In the genomic region with DNA sequence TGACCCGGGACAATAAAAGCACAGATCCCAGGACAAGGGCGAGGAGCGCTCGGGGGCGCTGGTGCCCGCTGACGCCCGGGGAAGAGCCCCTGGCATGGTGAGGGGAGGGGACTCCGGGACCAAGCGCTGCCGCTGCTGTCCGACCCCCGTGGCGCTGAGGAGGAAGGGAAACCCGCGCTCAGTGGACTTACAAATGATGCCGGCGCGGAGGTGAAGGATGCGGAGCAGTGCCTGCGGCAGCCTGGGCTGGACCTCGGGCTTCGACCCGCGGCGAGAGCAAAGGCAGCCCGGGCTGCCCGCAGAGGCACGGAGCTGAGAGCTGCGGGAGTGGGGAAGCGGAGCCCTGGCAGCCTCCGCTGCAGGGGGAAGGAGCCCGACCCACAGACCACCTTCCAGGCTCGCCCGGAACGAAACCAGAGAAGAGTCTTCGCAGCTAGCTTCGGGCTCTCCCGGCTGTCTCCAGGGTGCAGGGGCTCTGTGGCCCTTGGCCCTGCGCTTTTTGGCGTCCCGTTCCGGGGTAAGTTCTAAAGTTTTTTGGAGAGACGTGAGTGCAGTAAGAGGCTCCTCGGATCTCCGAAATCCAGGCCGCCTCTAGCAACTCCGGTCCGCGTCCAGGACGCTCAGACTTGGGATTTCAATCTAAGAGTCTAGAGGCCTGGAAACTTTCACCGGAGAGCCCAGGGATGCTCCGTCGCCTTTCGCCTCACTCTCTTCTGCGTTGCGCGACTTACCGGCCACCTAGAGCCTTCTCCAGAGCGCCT, we compare ENCODE assay signal across 8 mouse cellular contexts. TPM values are rescaled to one million over a fixed set of nuclear protein-coding genes. Genes with fewer than 3 reads are reported as not detected.
A peak's percentile ranks its signal among the peaks of the same experiment; 100 is the strongest.
DNase-seq lines count a peak whose midpoint lies in the region; ATAC-seq and TF ChIP-seq lines count a peak whose summit lies in the region.

No protein-coding gene starts in this region.

- TF ChIP-seq CTCF in left cerebral cortex, adult 2 months (IDR thresholded peaks at IDR 0.05): no peak

- DNase-seq in left cerebral cortex, adult 2 months (ENCODE audit: extremely low spot score in 1 of 2, low spot score in 2 of 2): peak; percentile 47 to 50
- DNase-seq in left cerebral cortex, adult 11 months (ENCODE audit: low spot score): no peak
- peak; percentile 62 for DNase-seq in adrenal gland, postnatal 14 days
- DNase-seq in forebrain, embryonic 14.5 days (ENCODE audit: low spot score): peak; percentile 69
- DNase-seq in hindbrain, embryonic 10.5 days (ENCODE audit: low spot score): no peak
- DNase-seq in limb, embryonic 14.5 days (ENCODE audit: low spot score): peak; percentile 30

- TF ChIP-seq POLR2A in limb, embryonic 14.5 days (IDR thresholded peaks at IDR 0.05; ENCODE audit: borderline replicate concordance, extremely low read depth, insufficient read depth, insufficient read length): no peak

- H3K9me3 ChIP-seq in forebrain, embryonic 14.5 days (replicated peaks; ENCODE audit: control insufficient read depth, low read length): no peaks in the 10 kb centered on the region
- peaks cover 10% of the 10 kb centered on the region for H3K9me3 ChIP-seq in hindbrain, embryonic 10.5 days
- no peaks in the 10 kb centered on the region; the same call in 1 of the 2 replicates for H3K9me3 ChIP-seq in limb, embryonic 14.5 days (ENCODE audit: control insufficient read depth, low read length)
- H3K9me3 ChIP-seq in neural tube, embryonic 15.5 days (replicated peaks): no peaks in the 10 kb centered on the region

- peak overlapping the region; percentile 72 for H3K27ac ChIP-seq in left cerebral cortex, adult 2 months
- peak overlapping the region; percentile 97 for H3K27ac ChIP-seq in forebrain, embryonic 14.5 days (ENCODE audit: low read depth, low read length)
- H3K27ac ChIP-seq in hindbrain, embryonic 10.5 days: peak overlapping the region; percentile 94
- H3K27ac ChIP-seq in limb, embryonic 14.5 days (replicated peaks; ENCODE audit: low read depth, low read length): peak overlapping the region; percentile 98
- peak overlapping the region; percentile 95 for H3K27ac ChIP-seq in neural tube, embryonic 15.5 days (replicated peaks)

- intact Hi-C loops in left cerebral cortex, adult 2 months (cut with DNase I): loop anchor here (5.0 to 10.0 kb wide), 4 partner anchors 101 to 509 kb away; no protein-coding TSS in a partner anchor

- under 1% methylated on average over 55 of the region's 60 CpGs for WGBS in forebrain, embryonic 14.5 days
- WGBS in hindbrain, embryonic 10.5 days: under 1% methylated on average over 60 of the region's 60 CpGs
- WGBS in limb, embryonic 14.5 days: 0% methylated on average over 55 of the region's 60 CpGs
- under 1% methylated on average over 60 of the region's 60 CpGs for WGBS in neural tube, embryonic 15.5 days

- H3K9ac ChIP-seq in forebrain, embryonic 14.5 days (ENCODE audit: low read length): peak overlapping the region; percentile 90
- H3K9ac ChIP-seq in limb, embryonic 14.5 days (ENCODE audit: low read depth, low read length, severe bottlenecking): peak overlapping the region; percentile 92
- H3K9ac ChIP-seq in neural tube, embryonic 15.5 days (replicated peaks): peak overlapping the region; percentile 90

- peaks cover 26% of the 10 kb centered on the region for H3K36me3 ChIP-seq in forebrain, embryonic 14.5 days (ENCODE audit: control insufficient read depth, insufficient read depth, low read length)
- peaks cover 33% of the 10 kb centered on the region for H3K36me3 ChIP-seq in hindbrain, embryonic 10.5 days
- H3K36me3 ChIP-seq in limb, embryonic 14.5 days (ENCODE audit: control insufficient read depth, insufficient read depth, low read length): peaks cover 28% of the 10 kb centered on the region
- H3K36me3 ChIP-seq in neural tube, embryonic 15.5 days: peaks cover 14% of the 10 kb centered on the region

- H3K4me2 ChIP-seq in forebrain, embryonic 14.5 days (ENCODE audit: low read length): peak overlapping the region; percentile 98
- H3K4me2 ChIP-seq in limb, embryonic 14.5 days (replicated peaks; ENCODE audit: low read depth, low read length, severe bottlenecking): peak overlapping the region; percentile 90
- peak overlapping the region; percentile 87 for H3K4me2 ChIP-seq in neural tube, embryonic 15.5 days

- ATAC-seq in forebrain, embryonic 14.5 days: peak; percentile 32
- 0 out of 2 replicates have a peak, but pooled peaks have one; percentile 0 for ATAC-seq in limb, embryonic 14.5 days (ENCODE audit: low FRiP score, low read depth)
- peak; percentile 18 for ATAC-seq in neural tube, embryonic 15.5 days (ENCODE audit: low FRiP score)
- ATAC-seq in megakaryocyte-erythroid progenitor cell, adult 5-6 weeks (replicated peaks; ENCODE audit: low FRiP score, low TSS enrichment, poor library complexity, severe bottlenecking): no peak

- peaks cover 9% of the 10 kb centered on the region; the same call in 1 of the 2 replicates for H3K4me1 ChIP-seq in forebrain, embryonic 14.5 days (ENCODE audit: control insufficient read depth, insufficient read depth, low read length)
- peaks cover 44% of the 10 kb centered on the region for H3K4me1 ChIP-seq in hindbrain, embryonic 10.5 days (replicated peaks)
- H3K4me1 ChIP-seq in limb, embryonic 14.5 days (ENCODE audit: control insufficient read depth, insufficient read depth, low read length): peaks cover 17% of the 10 kb centered on the region
- H3K4me1 ChIP-seq in neural tube, embryonic 15.5 days: peaks cover 35% of the 10 kb centered on the region

- no peaks in the 10 kb centered on the region for H3K27me3 ChIP-seq in forebrain, embryonic 14.5 days (replicated peaks; ENCODE audit: control insufficient read depth, insufficient read depth, low read length)
- peaks cover 33% of the 10 kb centered on the region; the same call in 1 of the 2 replicates for H3K27me3 ChIP-seq in hindbrain, embryonic 10.5 days (ENCODE audit: insufficient read depth, poor library complexity, severe bottlenecking)
- H3K27me3 ChIP-seq in limb, embryonic 14.5 days (ENCODE audit: control insufficient read depth, insufficient read depth, low read length): no peaks in the 10 kb centered on the region
- H3K27me3 ChIP-seq in neural tube, embryonic 15.5 days (replicated peaks): no peaks in the 10 kb centered on the region

- peak overlapping the region; percentile 84 for H3K4me3 ChIP-seq in left cerebral cortex, adult 2 months
- H3K4me3 ChIP-seq in forebrain, embryonic 14.5 days (ENCODE audit: low read depth, low read length): peak overlapping the region; percentile 81
- H3K4me3 ChIP-seq in hindbrain, embryonic 10.5 days: peak overlapping the region; percentile 69
- peak overlapping the region; percentile 87 for H3K4me3 ChIP-seq in limb, embryonic 14.5 days (replicated peaks; ENCODE audit: low read length)
- peak overlapping the region; percentile 69 for H3K4me3 ChIP-seq in neural tube, embryonic 15.5 days (replicated peaks)

RNA-seq across cellular contexts. Expression of a gene that starts 0.5 kb away (rescaled TPM):
- 10 to 100 TPM; 13.0 to 13.2 TPM for total RNA-seq in left cerebral cortex, adult 2 months (2021)
- 17.3 and 18.7 TPM in 2 replicates for total RNA-seq in adrenal gland, postnatal 14 days (2021)
- polyA plus RNA-seq in forebrain, embryonic 14.5 days (2014; fragmentation: Nextera tagmentation; extraction: Ambion mirVana): 10.0 and 11.8 TPM in 2 replicates
- polyA plus RNA-seq in hindbrain, embryonic 10.5 days (2016; fragmentation: Nextera tagmentation; extraction: Ambion mirVana): 6.6 and 10.3 TPM in 2 replicates
- 23.9 and 27.9 TPM in 2 replicates for polyA plus RNA-seq in limb, embryonic 14.5 days (2012; rRNA removed)
- 22.8 and 25.4 TPM in 2 replicates for polyA plus RNA-seq in limb, embryonic 14.5 days (2014; fragmentation: Nextera tagmentation; extraction: Ambion mirVana)
- 10.6 and 11.8 TPM in 2 replicates for polyA plus RNA-seq in neural tube, embryonic 15.5 days (2015; fragmentation: Nextera tagmentation; extraction: Ambion mirVana)
- not detected in 2 replicates for total RNA-seq in megakaryocyte-erythroid progenitor cell, adult 5-6 weeks (2014; fragmentation: Nextera tagmentation)
- not detected in 2 replicates for total RNA-seq in megakaryocyte-erythroid progenitor cell, adult 5-6 weeks (2017)

Comparison
In these comparisons a context has a peak if more than half of its experiments do, and no peak if none do; other contexts are left out.
1. DNase-seq: peak in left cerebral cortex, adult 2 months (2 of 2), adrenal gland, postnatal 14 days (single experiment), forebrain, embryonic 14.5 days (single experiment) and limb, embryonic 14.5 days (single experiment); none in left cerebral cortex, adult 11 months (single experiment) and hindbrain, embryonic 10.5 days (single experiment).
2. Peak in every context shown above with its lines, with median percentiles within 50 percentile points of each other: H3K27ac ChIP-seq, H3K4me3 ChIP-seq, H3K4me2 ChIP-seq and H3K9ac ChIP-seq.